Mouse (Mus musculus) MEL (cell line): Measurements from ENCODE around the gene Trp53tg5. TPM values are rescaled to one million over a fixed set of nuclear protein-coding genes. Genes with fewer than 3 reads are reported as not detected.

Experiments used
- DNase-seq: peaks from one replicate; pipeline ENCODE4 v3.0.0; 2011; ENCODE audit warnings: low read depth, low spot score
- H3K27ac ChIP-seq: 2 replicates; pipeline ENCODE4 v1.5.1; 2012; ENCODE audit warnings: low read depth, mild to moderate bottlenecking, control low read depth, low read length, moderate library complexity; ENCODE audit not compliant: control insufficient read depth
- H3K27me3 ChIP-seq, 2 experiments: fragments of 150-350 bp in 1 of 2; sonication (generic) in 1 of 2; 2 replicates each; pipeline ENCODE4 v1.6.1; 2012; ENCODE audit warnings: low read length in 2 of 2, mild to moderate bottlenecking in 2 of 2, improper control_type of control experiment in 1 of 2, moderate library complexity in 1 of 2; ENCODE audit not compliant: insufficient read depth in 2 of 2, control insufficient read depth in 1 of 2
- H3K36me3 ChIP-seq, 2 experiments: 2 replicates each; pipeline ENCODE4 v1.6.1; 2012 to 2014; ENCODE audit warnings: low read length in 2 of 2, improper control_type of control experiment in 1 of 2, inconsistent platforms in 1 of 2, mild to moderate bottlenecking in 1 of 2; ENCODE audit not compliant: insufficient read depth in 2 of 2, control insufficient read depth in 1 of 2
- H3K4me1 ChIP-seq, 2 experiments: fragments of 150-350 bp in 1 of 2; sonication (generic) in 1 of 2; 2 replicates each; pipeline ENCODE4 v1.6.1; 2012; ENCODE audit warnings: low read length in 2 of 2, improper control_type of control experiment in 1 of 2, mild to moderate bottlenecking in 1 of 2; ENCODE audit not compliant: insufficient read depth in 2 of 2, control insufficient read depth in 1 of 2
- H3K4me3 ChIP-seq, 2 experiments: fragments of 150-350 bp in 1 of 2; sonication (generic) in 1 of 2; 2 replicates each; pipeline ENCODE4 v1.5.1; 2012; ENCODE audit warnings: low read depth in 2 of 2, low read length in 2 of 2, mild to moderate bottlenecking in 2 of 2, moderate library complexity in 2 of 2, control low read depth in 1 of 2, improper control_type of control experiment in 1 of 2; ENCODE audit not compliant: control insufficient read depth in 1 of 2, insufficient read depth in 1 of 2
- H3K79me2 ChIP-seq: 2 replicates; pipeline ENCODE4 v1.6.1; 2012; ENCODE audit warnings: mild to moderate bottlenecking, low read length, moderate library complexity; ENCODE audit not compliant: control insufficient read depth, poor library complexity, insufficient read depth
- H3K9ac ChIP-seq: 2 replicates; pipeline ENCODE4 v1.6.1; 2012; ENCODE audit warnings: low read depth, mild to moderate bottlenecking, control low read depth, low read length, moderate library complexity; ENCODE audit not compliant: control insufficient read depth, poor library complexity, severe bottlenecking
- H3K9me3 ChIP-seq: fragments of 150-350 bp; sonication (generic); replicated peaks from 2 replicates; pipeline ENCODE4 v1.6.1; 2012; ENCODE audit warnings: mild to moderate bottlenecking, low read length, improper control_type of control experiment, moderate library complexity; ENCODE audit not compliant: insufficient read depth
- BHLHE40 ChIP-seq: IDR thresholded peaks from 2 replicates; pipeline ENCODE4 v1.6.1; 2012; ENCODE audit warnings: low read depth, mild to moderate bottlenecking, inconsistent platforms, low read length, improper control_type of control experiment, borderline replicate concordance
- CHD1 ChIP-seq: IDR thresholded peaks from 2 replicates; pipeline ENCODE4 v1.6.1; 2012; ENCODE audit warnings: low read depth, mild to moderate bottlenecking, inconsistent platforms, low read length, improper control_type of control experiment
- CTCF ChIP-seq, 3 experiments: IDR thresholded peaks in 2 of 3; conservative IDR thresholded peaks in 1 of 3; 2 replicates each; pipeline ENCODE4 v1.5.1; 2011 to 2012; ENCODE audit warnings: low read length in 3 of 3, low read depth in 2 of 3, mild to moderate bottlenecking in 2 of 3, improper control_type of control experiment in 1 of 3, inconsistent platforms in 1 of 3, mixed read lengths in 1 of 3, moderate library complexity in 1 of 3; ENCODE audit not compliant: control insufficient read depth in 1 of 3, insufficient read depth in 1 of 3, poor library complexity in 1 of 3, severe bottlenecking in 1 of 3
- ELF1 ChIP-seq: IDR thresholded peaks from 2 replicates; pipeline ENCODE4 v1.6.1; 2014; ENCODE audit warnings: low read depth, mild to moderate bottlenecking, inconsistent platforms, low read length, improper control_type of control experiment, moderate library complexity
- EP300 ChIP-seq, 2 experiments: IDR thresholded peaks; 2 replicates each; pipeline ENCODE4 v1.6.1; 2011; ENCODE audit warnings: improper control_type of control experiment in 2 of 2, low read length in 2 of 2, low read depth in 1 of 2, mild to moderate bottlenecking in 1 of 2
- ETS1 ChIP-seq: IDR thresholded peaks from 2 replicates; pipeline ENCODE4 v1.6.1; 2012; ENCODE audit warnings: low read depth, mild to moderate bottlenecking, inconsistent platforms, low read length, improper control_type of control experiment, moderate library complexity
- GABPA ChIP-seq: IDR thresholded peaks from 2 replicates; pipeline ENCODE4 v1.6.1; 2012; ENCODE audit warnings: low read depth, mild to moderate bottlenecking, inconsistent platforms, low read length, improper control_type of control experiment, moderate library complexity
- GATA1 ChIP-seq: IDR thresholded peaks from 2 replicates; pipeline ENCODE4 v1.6.1; 2011; ENCODE audit warnings: low read depth, low read length, improper control_type of control experiment
- HCFC1 ChIP-seq: IDR thresholded peaks from 2 replicates; pipeline ENCODE4 v1.6.1; 2012; ENCODE audit warnings: low read depth, mild to moderate bottlenecking, inconsistent platforms, low read length, improper control_type of control experiment, moderate library complexity
- KAT2A ChIP-seq: conservative IDR thresholded peaks from 2 replicates; pipeline ENCODE4 v1.6.1; 2012; ENCODE audit warnings: low read depth, low read length, improper control_type of control experiment, inconsistent platforms
- MAFK ChIP-seq: IDR thresholded peaks from 2 replicates; pipeline ENCODE4 v1.6.1; 2011; ENCODE audit warnings: low read depth, mild to moderate bottlenecking, low read length, improper control_type of control experiment, borderline replicate concordance
- MAZ ChIP-seq: IDR thresholded peaks from 2 replicates; pipeline ENCODE4 v1.6.1; 2012; ENCODE audit warnings: low read depth, mild to moderate bottlenecking, inconsistent platforms, low read length, improper control_type of control experiment
- MEF2A ChIP-seq: IDR thresholded peaks from 2 replicates; pipeline ENCODE4 v1.6.1; 2014; ENCODE audit warnings: low read depth, mild to moderate bottlenecking, inconsistent platforms, low read length, improper control_type of control experiment; ENCODE audit not compliant: poor library complexity, insufficient replicate concordance, severe bottlenecking; ENCODE audit errors: extremely low read depth
- POLR2A ChIP-seq, 2 experiments: IDR thresholded peaks; 2 replicates each; pipeline ENCODE4 v1.6.1; 2011 to 2012; ENCODE audit warnings: low read length in 2 of 2, mild to moderate bottlenecking in 2 of 2, control low read depth in 1 of 2, improper control_type of control experiment in 1 of 2, low read depth in 1 of 2, moderate library complexity in 1 of 2; ENCODE audit not compliant: control insufficient read depth in 1 of 2, insufficient read depth in 1 of 2, poor library complexity in 1 of 2
- POLR2AphosphoS2 ChIP-seq: IDR thresholded peaks from 2 replicates; pipeline ENCODE4 v1.6.1; 2011; ENCODE audit warnings: low read length, improper control_type of control experiment
- POLR2AphosphoS5 ChIP-seq: IDR thresholded peaks from 2 replicates; pipeline ENCODE4 v1.6.1; 2012; ENCODE audit warnings: low read depth, borderline replicate concordance, mild to moderate bottlenecking, inconsistent platforms, low read length, moderate library complexity, mixed read lengths
- RCOR1 ChIP-seq: IDR thresholded peaks from 2 replicates; pipeline ENCODE4 v1.6.1; 2012; ENCODE audit warnings: low read depth, mild to moderate bottlenecking, inconsistent platforms, low read length, improper control_type of control experiment
- TCF12 ChIP-seq: IDR thresholded peaks from 2 replicates; pipeline ENCODE4 v1.6.1; 2014; ENCODE audit warnings: low read depth, mild to moderate bottlenecking, inconsistent platforms, low read length, improper control_type of control experiment, moderate library complexity
- UBTF ChIP-seq: IDR thresholded peaks from 2 replicates; pipeline ENCODE4 v1.6.1; 2012; ENCODE audit warnings: low read depth, mild to moderate bottlenecking, inconsistent platforms, low read length, improper control_type of control experiment, moderate library complexity, borderline replicate concordance; ENCODE audit not compliant: insufficient read depth
- USF2 ChIP-seq, 2 experiments: IDR thresholded peaks; 2 replicates each; pipeline ENCODE4 v1.6.1; 2011 to 2012; ENCODE audit warnings: improper control_type of control experiment in 2 of 2, low read length in 2 of 2, borderline replicate concordance in 1 of 2, inconsistent platforms in 1 of 2, low read depth in 1 of 2, mild to moderate bottlenecking in 1 of 2; ENCODE audit not compliant: insufficient read depth in 1 of 2
- ZC3H11A ChIP-seq: IDR thresholded peaks from 2 replicates; pipeline ENCODE4 v1.6.1; 2012; ENCODE audit warnings: low read depth, mild to moderate bottlenecking, inconsistent platforms, low read length, improper control_type of control experiment
- ZKSCAN1 ChIP-seq: IDR thresholded peaks from 2 replicates; pipeline ENCODE4 v1.6.1; 2012; ENCODE audit warnings: low read depth, mild to moderate bottlenecking, inconsistent platforms, low read length, improper control_type of control experiment, moderate library complexity
- ZNF384 ChIP-seq: IDR thresholded peaks from 2 replicates; pipeline ENCODE4 v1.6.1; 2012; ENCODE audit warnings: low read depth, mild to moderate bottlenecking, inconsistent platforms, low read length, improper control_type of control experiment
- polyA plus RNA-seq, 2 experiments: library from polyadenylated mRNA; stranded (reverse) in 1 of 2; unstranded in 1 of 2; fragments of >175 nt in 1 of 2; fragments of >200 nt in 1 of 2; gene quantifications; 2 replicates each; pipeline versions ENCODE4 v1.2.1 to v1.2.4; 2012; ENCODE audit warnings: low replicate concordance in 2 of 2, low read depth in 1 of 2; ENCODE audit not compliant: insufficient read length in 2 of 2, insufficient read depth in 1 of 2, missing spikeins in 1 of 2
- total RNA-seq: library from RNA; depleted of rRNA; stranded (reverse); fragments of 300-350 nt; gene quantifications from 2 replicates; pipeline ENCODE4 v1.2.3, GENCODE M21; 2012

The Trp53tg5 gene
- total and polyA plus RNA-seq, 3 experiments: 0.13 TPM; not detected in 2

GRCm38 (mm10) chr2:164512121-164512909 lies 38.8 kb upstream of the Trp53tg5 start:
- no peak for TF ChIP-seq POLR2AphosphoS2
- TF ChIP-seq USF2 (IDR thresholded peaks at IDR 0.05; ENCODE audit: borderline replicate concordance in 1 of 2, insufficient read depth in 1 of 2, low read depth in 1 of 2, low read length in 2 of 2): no peak
- no peak for TF ChIP-seq RCOR1
- TF ChIP-seq POLR2AphosphoS5: no peak
- no peak for TF ChIP-seq EP300 (IDR thresholded peaks at IDR 0.05; ENCODE audit: low read depth in 1 of 2, low read length in 2 of 2)
- no peak for TF ChIP-seq CTCF (IDR thresholded peaks at IDR 0.05 in 2 of 3, conservative IDR thresholded peaks at IDR 0.05 in 1 of 3; ENCODE audit: control insufficient read depth in 1 of 3, insufficient read depth in 1 of 3, low read depth in 2 of 3, low read length in 3 of 3, poor library complexity in 1 of 3, severe bottlenecking in 1 of 3)
- TF ChIP-seq ZKSCAN1: no peak
- TF ChIP-seq ETS1: no peak

DNA sequence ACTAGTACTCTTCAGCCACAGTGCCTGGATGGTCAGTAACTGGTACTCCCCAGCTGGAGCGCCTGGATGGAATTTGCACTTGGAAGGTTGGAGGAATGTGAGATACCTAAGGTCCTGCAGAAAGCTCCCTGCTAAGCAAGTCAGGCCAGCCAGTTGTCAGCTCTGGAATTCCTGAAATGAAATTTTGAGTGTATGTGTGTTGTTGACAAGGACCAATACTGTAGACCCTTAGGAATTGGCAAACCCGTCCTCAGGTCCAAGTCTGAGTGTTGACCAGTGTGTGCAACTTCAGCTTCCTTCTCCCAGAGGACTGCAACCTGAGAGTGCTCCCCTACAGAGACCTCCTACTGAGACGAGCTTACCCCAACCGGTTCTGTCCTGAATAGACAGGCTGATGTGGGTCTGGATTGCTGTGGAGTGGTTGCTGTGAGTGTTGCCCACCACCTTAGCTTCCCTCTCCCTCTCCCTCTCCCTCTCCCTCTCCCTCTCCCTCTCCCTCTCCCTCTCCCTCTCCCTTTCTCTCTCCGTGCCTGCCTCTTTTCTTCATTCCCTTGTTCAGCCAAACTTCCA lies 37.2 kb upstream of the Trp53tg5 start:
- H3K36me3 ChIP-seq: peaks cover 0 to 2% of the 10 kb centered on the region in 2 experiments; a peak in 2 of 4 replicates

More at GRCm38 (mm10) chr2:164512121-164512909, 38.8 kb upstream of the Trp53tg5 start:
- Histone ChIP-seq H3K9me3 (no peaks in the 10 kb centered on the region), H3K27me3 (no peaks in the 10 kb centered on the region), H3K79me2 (no peaks in the 10 kb centered on the region), H3K4me3 (no peak overlapping the region), H3K4me1 (peaks cover 0 to 5% of the 10 kb centered on the region in 2 experiments; a peak in 2 of 4 replicates), H3K36me3 (peaks cover 0 to 2% of the 10 kb centered on the region in 2 experiments; a peak in 1 of 4 replicates), H3K27ac (no peak overlapping the region), H3K9ac (no peak overlapping the region)
- DNase-seq: no peak

More for the DNA sequence above, 37.2 kb upstream of the Trp53tg5 start:
- H3K9me3 ChIP-seq: no peaks in the 10 kb centered on the region
- DNase-seq: no peak
- H3K9ac ChIP-seq: no peak overlapping the region
- no peaks in the 10 kb centered on the region for H3K27me3 ChIP-seq
- H3K4me3 ChIP-seq: no peak overlapping the region
- H3K4me1 ChIP-seq: peaks cover 0 to 5% of the 10 kb centered on the region in 2 experiments; a peak in 2 of 4 replicates
- TF ChIP-seq POLR2AphosphoS5: no peak
- TF ChIP-seq TCF12: no peak
- no peak for TF ChIP-seq ELF1
- TF ChIP-seq MAZ: no peak
- TF ChIP-seq ZNF384: no peak
- no peak for TF ChIP-seq ZC3H11A
- TF ChIP-seq GATA1: no peak
- TF ChIP-seq CHD1: no peak
- TF ChIP-seq GABPA: no peak
- TF ChIP-seq MAFK: no peak
- TF ChIP-seq BHLHE40: no peak
- no peak for TF ChIP-seq CTCF (IDR thresholded peaks at IDR 0.05 in 2 of 3, conservative IDR thresholded peaks at IDR 0.05 in 1 of 3; ENCODE audit: control insufficient read depth in 1 of 3, insufficient read depth in 1 of 3, low read depth in 2 of 3, low read length in 3 of 3, poor library complexity in 1 of 3, severe bottlenecking in 1 of 3)
- TF ChIP-seq KAT2A: no peak
- TF ChIP-seq POLR2A (IDR thresholded peaks at IDR 0.05; ENCODE audit: control insufficient read depth in 1 of 2, insufficient read depth in 1 of 2, low read depth in 1 of 2, low read length in 2 of 2, poor library complexity in 1 of 2): no peak
- no peak for TF ChIP-seq MEF2A
- TF ChIP-seq HCFC1: no peak
- no peak for TF ChIP-seq UBTF
- no peaks in the 10 kb centered on the region for H3K79me2 ChIP-seq
- no peak overlapping the region for H3K27ac ChIP-seq
